Mouse (Mus musculus) erythroblast, embryonic 14.5 days (primary cell): ENCODE results near the gene Gm11938.

Experiments used
- GATA1 ChIP-seq: IDR thresholded peaks from 2 replicates; pipeline ENCODE4 v1.6.1; 2012; ENCODE audit warnings: low read length, inconsistent platforms, mixed read lengths
- TAL1 ChIP-seq: IDR thresholded peaks from 3 replicates; pipeline ENCODE4 v1.6.1; 2012; ENCODE audit warnings: low read length, inconsistent platforms, mixed read lengths

GRCm38 (mm10) chr11:99580636-99581035 is 22.5 kb downstream of the Gm11938 start, which contains the start of gene Krtap1-5:
- TF ChIP-seq GATA1 (no peak), TAL1 (no peak)
